Mouse (Mus musculus): ENCODE data around the gene Trappc1. TPM values are rescaled to one million over a fixed set of nuclear protein-coding genes. Genes with fewer than 3 reads are reported as not detected.

Trappc1 gene
- total and polyA plus RNA-seq, 3 experiments = 85.4 to 124 (median 102) TPM

GRCm38 (mm10) chr11:69305291-69305690, 18.5 kb upstream of the Trappc1 start:
- H3K27me3 ChIP-seq (replicated peaks) = no peaks in the 10 kb centered on the region
- H3K4me3 ChIP-seq (replicated peaks in 1 of 3; ENCODE audit: low read depth in 2 of 3, low read length in 2 of 3, poor library complexity in 1 of 3) = no peak overlapping the region
- DNase-seq (ENCODE audit: extremely low read depth) = peak; percentile 37
- TF ChIP-seq UBTF (IDR thresholded peaks at IDR 0.05; ENCODE audit: low read depth, low read length) = no peak
- TF ChIP-seq JUND (conservative IDR thresholded peaks at IDR 0.05; ENCODE audit: low read depth, low read length) = no peak
- no peak for TF ChIP-seq ZNF384 (IDR thresholded peaks at IDR 0.05; ENCODE audit: low read depth, low read length)
- no peak for TF ChIP-seq MAZ (IDR thresholded peaks at IDR 0.05; ENCODE audit: low read depth, low read length)
- TF ChIP-seq IRF4 (IDR thresholded peaks at IDR 0.05; ENCODE audit: low read depth, low read length) = no peak
- no peak for TF ChIP-seq GABPA (IDR thresholded peaks at IDR 0.05; ENCODE audit: insufficient replicate concordance, low read depth, low read length)
- no peak for TF ChIP-seq BHLHE40 (IDR thresholded peaks at IDR 0.05; ENCODE audit: low read depth, low read length)
- no peak for TF ChIP-seq CTCF (conservative IDR thresholded peaks at IDR 0.05 in 1 of 2, IDR thresholded peaks at IDR 0.05 in 1 of 2; ENCODE audit: low read depth in 2 of 2, low read length in 2 of 2)
- no peak for TF ChIP-seq RCOR1 (conservative IDR thresholded peaks at IDR 0.05; ENCODE audit: low read depth, low read length)
- no peak for TF ChIP-seq JUN (IDR thresholded peaks at IDR 0.05; ENCODE audit: insufficient read depth, low read depth, low read length)
- no peak overlapping the region for H3K4me2 ChIP-seq (ENCODE audit: insufficient read depth, low read depth, poor library complexity, severe bottlenecking)
- in situ Hi-C loops (cut with MboI; ENCODE audit: low pct_ligation_motif_present, low pct_unique_long_range_greater_than_20kb, low sequenced_read_pairs) = no loop called here
- H3K9ac ChIP-seq (ENCODE audit: insufficient read depth, low read depth) = no peak overlapping the region
- peaks cover 57 to 91% of the 10 kb centered on the region in 2 experiments for H3K36me3 ChIP-seq (replicated peaks in 1 of 2; ENCODE audit: control insufficient read depth in 1 of 2, insufficient read depth in 1 of 2, low read length in 1 of 2)
- peaks cover 3 to 12% of the 10 kb centered on the region in 2 experiments; a peak in 3 of 4 replicates for H3K4me1 ChIP-seq (ENCODE audit: control insufficient read depth in 1 of 2, insufficient read depth in 2 of 2)
- no peaks in the 10 kb centered on the region for H3K9me3 ChIP-seq (replicated peaks; ENCODE audit: low read length)
- H3K27ac ChIP-seq (ENCODE audit: insufficient read depth, low read depth) = no peak overlapping the region
- H3K79me2 ChIP-seq (replicated peaks; ENCODE audit: control insufficient read depth, extremely low read depth, insufficient read depth, poor library complexity, severe bottlenecking) = no peaks in the 10 kb centered on the region
- dilution Hi-C loops (cut with MboI; ENCODE audit: extremely low pct_ligation_motif_present, extremely low pct_unique_long_range_greater_than_20kb, low sequenced_read_pairs) = no loop called here

GRCm38 (mm10) chr11:69306039-69306438, 17.7 kb upstream of the Trappc1 start:
- no peak overlapping the region for H3K27ac ChIP-seq (ENCODE audit: insufficient read depth, low read depth)
- dilution Hi-C loops (cut with MboI; ENCODE audit: extremely low pct_ligation_motif_present, extremely low pct_unique_long_range_greater_than_20kb, low sequenced_read_pairs) = no loop called here
- peaks cover 2 to 12% of the 10 kb centered on the region in 2 experiments; a peak in 3 of 4 replicates for H3K4me1 ChIP-seq (ENCODE audit: control insufficient read depth in 1 of 2, insufficient read depth in 2 of 2)
- peaks cover 63 to 91% of the 10 kb centered on the region in 2 experiments for H3K36me3 ChIP-seq (replicated peaks in 1 of 2; ENCODE audit: control insufficient read depth in 1 of 2, insufficient read depth in 1 of 2, low read length in 1 of 2)
- no peak for DNase-seq (ENCODE audit: extremely low read depth)
- no peak overlapping the region for H3K4me2 ChIP-seq (ENCODE audit: insufficient read depth, low read depth, poor library complexity, severe bottlenecking)
- H3K4me3 ChIP-seq (replicated peaks in 1 of 3; ENCODE audit: low read depth in 2 of 3, low read length in 2 of 3, poor library complexity in 1 of 3) = no peak overlapping the region
- H3K9ac ChIP-seq (ENCODE audit: insufficient read depth, low read depth) = no peak overlapping the region
- in situ Hi-C loops (cut with MboI; ENCODE audit: low pct_ligation_motif_present, low pct_unique_long_range_greater_than_20kb, low sequenced_read_pairs) = no loop called here
- no peaks in the 10 kb centered on the region for H3K27me3 ChIP-seq (replicated peaks)
- TF ChIP-seq RAD21 (IDR thresholded peaks at IDR 0.05; ENCODE audit: low read depth, low read length) (no peak), SIN3A (IDR thresholded peaks at IDR 0.05; ENCODE audit: low read length) (no peak), ELF1 (IDR thresholded peaks at IDR 0.05; ENCODE audit: low read depth, low read length) (no peak), BHLHE40 (IDR thresholded peaks at IDR 0.05; ENCODE audit: low read depth, low read length) (no peak), GABPA (IDR thresholded peaks at IDR 0.05; ENCODE audit: insufficient replicate concordance, low read depth, low read length) (no peak), TBP (conservative IDR thresholded peaks at IDR 0.05; ENCODE audit: low read depth, low read length) (no peak)
- no peaks in the 10 kb centered on the region for H3K79me2 ChIP-seq (replicated peaks; ENCODE audit: control insufficient read depth, extremely low read depth, insufficient read depth, poor library complexity, severe bottlenecking)
- no peaks in the 10 kb centered on the region for H3K9me3 ChIP-seq (replicated peaks; ENCODE audit: low read length)

Measured in CH12.LX (cell line).